Mouse (Mus musculus): Measurements from ENCODE around the gene Cftr.

Gene Cftr

DNA sequence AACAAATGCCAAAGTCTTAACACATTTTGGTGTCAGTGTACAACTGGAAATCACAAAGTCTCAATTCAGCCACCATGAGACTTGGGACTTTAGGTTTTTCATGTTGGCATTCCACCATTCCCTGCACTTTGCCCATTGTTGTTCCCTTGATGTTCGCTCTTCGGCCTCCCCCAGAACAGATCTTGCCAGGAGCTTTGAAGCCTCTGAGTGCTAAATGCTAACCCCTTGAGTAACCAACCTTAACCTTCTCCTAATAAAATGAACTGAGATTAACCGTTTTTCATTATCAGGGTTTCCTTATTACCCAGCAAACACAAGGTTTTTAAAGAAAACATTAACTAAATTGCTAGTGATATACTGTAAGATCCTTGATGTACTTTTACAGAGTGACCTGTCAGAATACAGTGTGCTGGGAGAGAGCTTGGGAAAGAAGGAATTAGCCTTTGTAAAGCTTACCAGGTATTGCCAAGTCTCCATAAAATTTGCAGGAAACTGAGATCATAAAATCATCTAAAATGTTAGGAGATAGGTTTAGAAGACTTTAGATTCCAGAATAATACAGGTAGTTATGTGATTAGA is 144.0 kb downstream of the Cftr start:
- DNase-seq (ENCODE audit: extremely low read depth, low read depth, low spot score), result no peak

DNA sequence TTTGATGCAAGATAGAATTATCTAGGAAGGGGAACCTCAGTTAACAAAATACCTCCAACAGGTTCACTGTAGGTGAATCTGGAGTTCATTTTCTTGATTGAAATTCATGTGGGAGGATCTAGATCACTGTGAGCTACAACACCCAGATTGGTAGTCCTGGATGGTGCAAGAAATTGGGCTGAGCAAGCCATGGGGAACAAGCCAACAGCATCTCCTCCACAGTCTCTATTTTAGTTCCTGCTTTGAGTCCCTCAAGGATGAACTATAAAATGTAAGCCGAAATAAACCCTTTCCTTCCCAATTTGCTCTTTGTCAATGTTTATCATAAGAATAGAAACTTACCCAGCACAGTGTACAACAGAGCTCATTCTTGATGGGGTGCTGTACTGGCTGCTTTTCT is 152.5 kb downstream of the Cftr start:
- DNase-seq (ENCODE audit: extremely low read depth, low read depth, low spot score), result no peak

DNA sequence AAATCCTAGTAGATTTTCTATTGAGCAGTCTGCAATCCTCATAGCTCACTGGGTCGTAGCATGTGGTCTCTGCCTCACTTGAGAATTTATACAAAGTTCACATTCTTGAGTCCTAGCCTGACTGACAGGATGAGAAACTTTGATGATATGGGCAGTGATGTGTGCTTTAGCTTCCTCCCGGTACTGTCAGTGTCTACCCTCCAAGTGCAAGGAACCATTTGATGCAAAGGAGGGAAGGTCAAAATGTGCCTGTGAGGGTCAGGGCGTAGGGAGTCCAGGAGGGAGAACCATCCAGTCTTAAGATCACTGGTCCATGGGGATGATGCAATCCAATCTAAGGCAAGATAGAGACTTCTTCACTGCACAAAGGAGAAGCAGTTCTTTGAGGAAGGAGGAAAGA is 164.9 kb downstream of the Cftr start:
- no peak for DNase-seq (ENCODE audit: extremely low read depth, low read depth, low spot score)

DNA sequence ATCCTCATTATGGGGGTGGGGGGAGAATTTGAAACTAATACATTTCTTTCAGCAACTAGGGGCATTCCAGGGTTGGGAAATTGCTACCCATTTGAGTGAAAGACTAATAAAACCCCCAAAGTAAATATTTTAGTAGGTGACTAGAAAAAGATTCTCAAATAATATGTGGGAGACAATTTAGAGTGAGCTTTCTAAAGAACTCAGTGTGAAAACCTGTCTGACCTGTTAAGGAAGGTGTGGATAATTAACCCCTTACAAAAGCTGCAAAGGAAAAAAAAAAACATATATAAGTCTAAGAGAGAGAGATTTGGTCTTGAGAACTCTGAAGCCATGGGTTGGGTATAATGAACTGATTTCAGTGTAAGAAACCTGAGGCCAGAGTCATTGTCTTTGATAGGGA is 167.8 kb downstream of the Cftr start:
- no peak for DNase-seq (ENCODE audit: extremely low read depth, low read depth, low spot score)

DNA sequence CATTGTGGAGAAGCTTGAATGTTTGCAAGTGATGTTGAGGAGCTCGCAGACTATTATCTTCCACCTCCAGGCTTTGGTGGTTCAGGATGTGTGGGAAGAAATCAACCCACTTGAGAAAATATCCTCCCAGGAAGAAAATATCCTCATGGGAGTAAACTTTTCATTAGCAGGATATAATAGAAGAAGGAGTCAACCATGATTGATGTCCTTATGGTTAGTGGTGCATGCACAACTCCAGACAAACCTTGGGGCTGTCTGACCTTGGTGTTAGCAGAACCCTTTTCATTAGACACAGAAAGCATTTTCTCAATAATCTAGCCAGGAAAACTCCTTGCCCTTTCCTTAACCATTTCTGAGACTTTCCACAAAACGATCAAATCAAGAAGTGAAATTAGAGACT is 173.8 kb downstream of the Cftr start:
- DNase-seq (ENCODE audit: extremely low read depth, low read depth, low spot score), result no peak

DNA sequence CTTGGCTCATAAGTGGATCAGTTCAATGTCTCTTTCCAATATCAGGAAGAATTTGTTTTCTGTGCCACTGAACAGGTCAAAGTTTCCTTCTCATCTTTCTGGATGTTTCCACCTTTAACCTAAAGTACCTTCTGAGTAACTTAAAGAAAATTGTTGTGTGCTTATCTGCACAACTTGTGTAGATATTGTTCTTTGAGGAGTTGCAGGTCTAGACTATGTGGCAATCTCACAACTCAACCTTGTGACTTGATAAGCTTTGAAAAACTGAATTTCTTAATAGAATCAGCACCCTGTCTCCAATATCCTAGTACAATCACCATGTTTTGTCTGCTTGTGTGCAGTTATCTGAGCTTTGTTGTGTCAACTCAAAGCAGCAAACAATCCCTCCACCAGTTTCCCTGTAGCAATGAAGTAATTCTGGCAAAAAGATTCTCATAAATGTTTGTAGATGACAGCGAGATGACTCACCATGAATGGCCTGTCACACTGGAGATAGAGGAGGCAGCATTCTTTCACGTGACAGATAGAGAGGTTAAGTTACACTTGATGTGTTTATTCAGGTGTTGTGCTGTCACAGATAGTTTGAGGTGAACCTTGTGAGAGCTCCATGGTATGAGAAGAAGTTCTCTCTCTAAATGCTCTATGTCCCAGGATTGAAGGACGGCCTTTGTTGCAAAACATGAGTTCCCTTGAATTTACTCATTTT is 178.8 kb downstream of the Cftr start:
- DNase-seq (ENCODE audit: extremely low read depth, low read depth, low spot score), result no peak

DNA sequence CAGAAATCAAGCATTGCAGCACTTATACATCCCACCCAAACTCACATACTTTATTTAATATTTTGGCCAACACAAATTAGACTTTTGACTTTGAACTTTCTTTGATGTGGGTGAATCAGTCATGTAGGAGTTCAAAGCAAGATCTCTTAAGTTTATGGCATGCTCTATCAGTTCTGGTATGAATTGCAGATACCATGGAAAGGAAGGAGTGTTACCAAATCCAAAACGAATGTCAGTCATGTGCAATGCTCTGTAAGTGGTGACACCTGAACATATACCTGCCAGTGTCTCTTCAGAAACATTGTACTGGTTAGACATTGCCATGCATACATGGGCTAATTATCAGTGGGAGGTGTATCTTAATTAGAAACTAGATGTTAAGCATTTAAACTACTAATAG is 189.7 kb downstream of the Cftr start:
- no peak for DNase-seq (ENCODE audit: extremely low read depth, low read depth, low spot score)

DNA sequence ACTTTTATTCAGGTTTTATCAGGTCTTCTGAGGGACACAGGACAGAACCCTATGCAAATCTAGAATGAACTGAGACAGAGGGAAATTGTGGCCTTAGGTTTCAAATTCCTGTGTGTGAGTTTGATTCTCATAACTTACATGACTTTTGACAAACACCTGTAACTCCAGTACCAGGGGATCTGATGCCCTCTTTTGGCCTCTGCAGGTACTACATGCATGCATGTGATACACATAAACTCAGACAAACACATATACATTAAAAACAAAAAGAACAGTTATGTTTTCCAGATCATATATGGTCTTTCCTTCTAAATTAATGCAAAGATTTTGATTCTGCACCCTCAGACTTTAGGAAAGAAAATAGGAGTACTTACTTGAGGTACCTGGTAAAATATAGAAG is 190.5 kb downstream of the Cftr start:
- DNase-seq (ENCODE audit: extremely low read depth, low read depth, low spot score), result no peak

DNA sequence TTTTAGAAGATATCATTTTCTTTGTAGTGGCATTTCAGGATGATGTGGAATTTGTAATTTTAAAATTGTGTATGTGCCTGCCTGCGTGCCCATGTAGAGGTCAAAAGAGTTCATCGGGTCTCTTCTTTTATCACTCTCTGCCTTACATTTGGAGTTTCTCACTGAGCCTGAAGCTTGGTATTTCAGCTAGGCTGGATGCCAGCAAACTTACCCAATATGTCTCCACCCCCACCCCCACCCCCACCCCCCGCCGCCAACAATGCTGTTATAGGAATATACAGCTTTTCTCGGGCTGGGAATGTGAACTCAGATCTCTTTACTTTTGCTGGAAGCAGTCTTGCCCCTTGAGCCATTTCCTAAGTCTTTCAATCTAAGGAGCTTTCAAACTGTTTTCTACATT is 191.7 kb downstream of the Cftr start:
- DNase-seq (ENCODE audit: extremely low read depth, low read depth, low spot score), result no peak

DNA sequence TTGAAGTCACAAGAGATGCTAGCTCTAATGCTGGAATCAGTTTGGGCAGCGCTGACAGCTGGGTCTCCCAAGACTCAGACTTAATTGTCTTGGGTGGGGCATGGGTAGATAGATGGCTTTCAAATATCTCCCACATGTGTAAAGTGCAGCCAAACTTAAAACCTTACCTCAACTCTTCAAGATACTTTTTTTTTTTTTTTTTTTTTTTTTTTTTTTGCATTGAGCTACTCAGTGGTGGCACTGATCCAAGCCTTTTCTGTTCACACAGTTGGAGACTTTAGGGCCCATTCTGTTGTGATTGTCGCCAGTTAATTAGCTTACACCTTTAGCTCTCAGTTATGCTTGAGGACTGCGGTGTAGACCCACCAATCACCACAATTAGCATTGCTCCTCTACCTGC is 198.6 kb downstream of the Cftr start:
- DNase-seq (ENCODE audit: extremely low read depth, low read depth, low spot score), result no peak

DNA sequence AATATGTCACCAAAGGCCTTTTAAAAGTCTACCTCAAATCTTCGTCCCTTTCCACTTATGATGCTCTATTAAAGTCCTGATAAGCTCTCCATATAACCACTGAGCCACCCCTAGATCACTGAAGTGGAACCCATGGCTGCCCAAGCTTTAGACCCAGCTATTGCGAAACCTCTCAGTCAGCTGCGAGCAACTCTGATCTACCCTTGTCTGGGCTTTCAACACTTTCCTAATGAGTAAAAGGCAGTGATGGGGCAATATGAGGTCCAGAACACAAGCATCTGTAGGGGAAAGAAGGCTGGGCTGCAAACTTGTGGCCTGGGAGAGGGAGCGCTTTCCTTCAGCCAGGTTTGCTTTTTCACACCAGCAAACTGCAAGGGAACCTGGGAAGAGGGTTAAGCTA is 199.2 kb downstream of the Cftr start:
- DNase-seq (ENCODE audit: extremely low read depth, low read depth, low spot score), result no peak
